Mouse (Mus musculus) limb, embryonic 15.5 days (tissue): ENCODE measurements around the gene Ptpn14. TPM values are rescaled to one million over a fixed set of nuclear protein-coding genes. Genes with fewer than 3 reads are reported as not detected.

Experiments used
- ATAC-seq: fragments of 200-750 bp; cut with Nextera tagmentation; 2 replicates; pipeline ENCODE4 v1.8.0; 2017; ENCODE audit warnings: low read depth, moderate TSS enrichment; ENCODE audit not compliant: insufficient number of reproducible peaks, low FRiP score, low TSS enrichment
- H3K27ac ChIP-seq: fragments of 300-500 bp; sonication (generic); 2 replicates; pipeline ENCODE4 v1.5.1; 2015; ENCODE audit warnings: moderate library complexity, mild to moderate bottlenecking, inconsistent platforms
- H3K27me3 ChIP-seq: fragments of 300-500 bp; sonication (generic); 2 replicates; pipeline ENCODE4 v1.6.1; 2015; ENCODE audit warnings: inconsistent platforms
- H3K36me3 ChIP-seq: fragments of 300-500 bp; sonication (generic); 2 replicates; pipeline ENCODE4 v1.6.1; 2015; ENCODE audit warnings: inconsistent platforms
- H3K4me1 ChIP-seq: fragments of 300-500 bp; sonication (generic); 2 replicates; pipeline ENCODE4 v1.6.1; 2015; ENCODE audit warnings: inconsistent platforms
- H3K4me2 ChIP-seq: fragments of 300-500 bp; sonication (generic); 2 replicates; pipeline ENCODE4 v1.6.1; 2015; ENCODE audit warnings: mild to moderate bottlenecking, inconsistent platforms
- H3K4me3 ChIP-seq: fragments of 300-500 bp; sonication (generic); 2 replicates; pipeline ENCODE4 v1.5.1; 2015; ENCODE audit warnings: mild to moderate bottlenecking, inconsistent platforms
- H3K9ac ChIP-seq: fragments of 300-500 bp; sonication (generic); 2 replicates; pipeline ENCODE4 v1.6.1; 2015; ENCODE audit warnings: inconsistent platforms
- H3K9me3 ChIP-seq: fragments of 300-500 bp; sonication (generic); 2 replicates; pipeline ENCODE4 v1.6.1; 2016; ENCODE audit warnings: inconsistent platforms
- WGBS: fragments of 180-500 bp; shearing (Covaris S2); methylation state at CpG from one replicate; pipeline ENCODE4 v1.1.7; 2015; 5-methylcytosine and 5-hydroxymethylcytosine counted together
- polyA plus RNA-seq: library from polyadenylated mRNA; unstranded; fragments of >200 nt; fragmentation: Nextera tagmentation; extraction: Ambion mirVana; gene quantifications from 2 replicates; pipeline ENCODE4 v1.2.1, GENCODE M21; 2015

Gene Ptpn14
- polyA plus RNA-seq, 1 experiment from 2014 or later = 11.8 TPM

GRCm38 (mm10) chr1:189820111-189820510 is 92.0 kb downstream of the Ptpn14 start:
- H3K27ac ChIP-seq = no peak overlapping the region
- H3K36me3 ChIP-seq = 0 out of 2 replicates have a peak, but pooled peaks cover 6% of the 10 kb centered on the region
- no peak for ATAC-seq
- no peak overlapping the region for H3K4me2 ChIP-seq
- peaks cover 47% of the 10 kb centered on the region for H3K4me1 ChIP-seq
- H3K9me3 ChIP-seq = no peaks in the 10 kb centered on the region
- no peak overlapping the region for H3K4me3 ChIP-seq
- no peaks in the 10 kb centered on the region for H3K27me3 ChIP-seq
- no peak overlapping the region for H3K9ac ChIP-seq
- 48% methylated on average over 5 of the region's 5 CpGs for WGBS

- Histone ChIP-seq H3K27ac (0 out of 2 replicates have a peak overlapping the region, but pooled peaks have one; percentile 35), H3K4me3 (no peak overlapping the region), H3K36me3 (peaks cover 39% of the 10 kb centered on the region), H3K9me3 (no peaks in the 10 kb centered on the region), H3K4me2 (no peak overlapping the region), H3K9ac (no peak overlapping the region), H3K4me1 (peaks cover 14% of the 10 kb centered on the region), H3K27me3 (no peaks in the 10 kb centered on the region)
- WGBS = 60% methylated on average over 5 of the region's 5 CpGs
- no peak for ATAC-seq
Observed at GRCm38 (mm10) chr1:189824436-189824835, 96.4 kb downstream of the Ptpn14 start.

- Histone ChIP-seq H3K4me3 (no peak overlapping the region), H3K4me1 (peaks cover 13% of the 10 kb centered on the region), H3K9me3 (no peaks in the 10 kb centered on the region), H3K4me2 (no peak overlapping the region), H3K27me3 (no peaks in the 10 kb centered on the region), H3K9ac (no peak overlapping the region), H3K36me3 (peaks cover 46% of the 10 kb centered on the region), H3K27ac (peak overlapping the region; percentile 33; the same call in 1 of the 2 replicates)
- no peak for ATAC-seq
- WGBS = 36% methylated on average over 4 of the region's 4 CpGs
Observed at GRCm38 (mm10) chr1:189830391-189830790, 102.3 kb downstream of the Ptpn14 start.

GRCm38 (mm10) chr1:189830797-189831232 is 102.7 kb downstream of the Ptpn14 start:
- Histone ChIP-seq H3K36me3 (peaks cover 47% of the 10 kb centered on the region), H3K4me1 (peaks cover 13% of the 10 kb centered on the region), H3K27me3 (no peaks in the 10 kb centered on the region), H3K9me3 (no peaks in the 10 kb centered on the region), H3K27ac (peak overlapping the region; percentile 33; the same call in 1 of the 2 replicates), H3K4me2 (no peak overlapping the region), H3K9ac (no peak overlapping the region), H3K4me3 (no peak overlapping the region)
- ATAC-seq = no peak
- 8% methylated on average over 12 of the region's 12 CpGs for WGBS

- ATAC-seq = no peak
- H3K27ac ChIP-seq = no peak overlapping the region
- H3K4me3 ChIP-seq = no peak overlapping the region
- WGBS = 67% methylated on average over 7 of the region's 7 CpGs
- peaks cover 13% of the 10 kb centered on the region for H3K4me1 ChIP-seq
- no peaks in the 10 kb centered on the region for H3K9me3 ChIP-seq
- no peak overlapping the region for H3K4me2 ChIP-seq
- no peaks in the 10 kb centered on the region for H3K27me3 ChIP-seq
- peaks cover 46% of the 10 kb centered on the region for H3K36me3 ChIP-seq
- no peak overlapping the region for H3K9ac ChIP-seq
Observed at GRCm38 (mm10) chr1:189833351-189833750, 105.3 kb downstream of the Ptpn14 start.

- Histone ChIP-seq H3K9me3 (no peaks in the 10 kb centered on the region), H3K36me3 (peaks cover 46% of the 10 kb centered on the region), H3K27me3 (no peaks in the 10 kb centered on the region), H3K4me3 (no peak overlapping the region), H3K27ac (no peak overlapping the region), H3K4me2 (no peak overlapping the region), H3K9ac (no peak overlapping the region), H3K4me1 (peaks cover 13% of the 10 kb centered on the region)
- 74% methylated on average over 13 of the region's 13 CpGs for WGBS
- ATAC-seq = no peak
Observed at GRCm38 (mm10) chr1:189834166-189834565, 106.1 kb downstream of the Ptpn14 start.

- WGBS = 85% methylated on average over 2 of the region's 2 CpGs
- H3K4me2 ChIP-seq = no peak overlapping the region
- no peaks in the 10 kb centered on the region for H3K9me3 ChIP-seq
- peaks cover 77% of the 10 kb centered on the region for H3K36me3 ChIP-seq
- ATAC-seq = no peak
- no peak overlapping the region for H3K9ac ChIP-seq
- no peaks in the 10 kb centered on the region for H3K4me1 ChIP-seq
- no peaks in the 10 kb centered on the region for H3K27me3 ChIP-seq
- H3K4me3 ChIP-seq = no peak overlapping the region
- no peak overlapping the region for H3K27ac ChIP-seq
Observed at GRCm38 (mm10) chr1:189846319-189846718, 118.3 kb downstream of the Ptpn14 start.

GRCm38 (mm10) chr1:189849550-189849949 is 121.5 kb downstream of the Ptpn14 start:
- no peak for ATAC-seq
- Histone ChIP-seq H3K9me3 (no peaks in the 10 kb centered on the region), H3K27me3 (no peaks in the 10 kb centered on the region), H3K4me3 (no peak overlapping the region), H3K9ac (no peak overlapping the region), H3K4me1 (peaks cover 5% of the 10 kb centered on the region), H3K36me3 (peaks cover 73% of the 10 kb centered on the region), H3K27ac (no peak overlapping the region), H3K4me2 (no peak overlapping the region)
- 63% methylated on average over 11 of the region's 11 CpGs for WGBS

GRCm38 (mm10) chr1:189852051-189852450 is 124.0 kb downstream of the Ptpn14 start:
- peaks cover 5% of the 10 kb centered on the region for H3K4me1 ChIP-seq
- no peak overlapping the region for H3K4me3 ChIP-seq
- no peak for ATAC-seq
- H3K36me3 ChIP-seq = peaks cover 83% of the 10 kb centered on the region
- H3K9me3 ChIP-seq = no peaks in the 10 kb centered on the region
- no peak overlapping the region for H3K4me2 ChIP-seq
- WGBS = 50% methylated on average over 5 of the region's 5 CpGs
- H3K9ac ChIP-seq = no peak overlapping the region
- H3K27me3 ChIP-seq = no peaks in the 10 kb centered on the region
- H3K27ac ChIP-seq = peak overlapping the region; percentile 65; the same call in 1 of the 2 replicates

- 39% methylated on average over 7 of the region's 7 CpGs for WGBS
- H3K27me3 ChIP-seq = no peaks in the 10 kb centered on the region
- peaks cover 83% of the 10 kb centered on the region for H3K36me3 ChIP-seq
- peak overlapping the region; percentile 65; the same call in 1 of the 2 replicates for H3K27ac ChIP-seq
- H3K9me3 ChIP-seq = no peaks in the 10 kb centered on the region
- H3K4me3 ChIP-seq = no peak overlapping the region
- peak; percentile 46 for ATAC-seq
- no peak overlapping the region for H3K4me2 ChIP-seq
- H3K9ac ChIP-seq = no peak overlapping the region
- H3K4me1 ChIP-seq = peaks cover 5% of the 10 kb centered on the region
Observed at GRCm38 (mm10) chr1:189852456-189852855, 124.4 kb downstream of the Ptpn14 start.

- Histone ChIP-seq H3K4me2 (no peak overlapping the region), H3K4me3 (no peak overlapping the region), H3K27ac (peak overlapping the region; percentile 33; the same call in 1 of the 2 replicates), H3K9me3 (no peaks in the 10 kb centered on the region), H3K36me3 (peaks cover 66% of the 10 kb centered on the region), H3K4me1 (peaks cover 5% of the 10 kb centered on the region), H3K9ac (no peak overlapping the region), H3K27me3 (no peaks in the 10 kb centered on the region)
- 72% methylated on average over 13 of the region's 13 CpGs for WGBS
- ATAC-seq = no peak
Observed at GRCm38 (mm10) chr1:189854646-189855045, 126.6 kb downstream of the Ptpn14 start.

- WGBS = 93% methylated on average over 5 of the region's 5 CpGs
- H3K4me1 ChIP-seq = peaks cover 5% of the 10 kb centered on the region
- no peaks in the 10 kb centered on the region for H3K27me3 ChIP-seq
- H3K9me3 ChIP-seq = no peaks in the 10 kb centered on the region
- H3K4me3 ChIP-seq = no peak overlapping the region
- H3K27ac ChIP-seq = no peak overlapping the region
- H3K9ac ChIP-seq = no peak overlapping the region
- ATAC-seq = no peak
- H3K36me3 ChIP-seq = peaks cover 64% of the 10 kb centered on the region
- no peak overlapping the region for H3K4me2 ChIP-seq
Observed at GRCm38 (mm10) chr1:189855739-189856138, 127.7 kb downstream of the Ptpn14 start.

GRCm38 (mm10) chr1:189858377-189858776 is 130.3 kb downstream of the Ptpn14 start:
- ATAC-seq = no peak
- WGBS = 78% methylated on average over 6 of the region's 6 CpGs
- Histone ChIP-seq H3K27ac (no peak overlapping the region), H3K9me3 (no peaks in the 10 kb centered on the region), H3K4me2 (no peak overlapping the region), H3K27me3 (no peaks in the 10 kb centered on the region), H3K4me3 (no peak overlapping the region), H3K9ac (no peak overlapping the region), H3K4me1 (no peaks in the 10 kb centered on the region), H3K36me3 (peaks cover 71% of the 10 kb centered on the region)
